Mouse (Mus musculus) spleen, postnatal 0 days (tissue): Measurements from ENCODE around the gene Smap1. TPM values are rescaled to one million over a fixed set of nuclear protein-coding genes. Genes with fewer than 3 reads are reported as not detected.

Source experiments
- polyA plus RNA-seq: library from polyadenylated mRNA; unstranded; fragments of >200 nt; fragmentation: Nextera tagmentation; extraction: Ambion mirVana; gene quantifications from 2 replicates; pipeline ENCODE4 v1.2.1, GENCODE M21; 2015

Smap1 gene
- 60.3 and 61.5 TPM in 2 replicates for polyA plus RNA-seq

GRCm38 (mm10) chr1:23921711-23922529 is at the start of gene Smap1:
Smap1 (minus strand) TSS chr1:23922317.

Other genes with a start within 250 kb of the Smap1 start
- 0.41 and 0.57 TPM in 2 replicates for gene B3gat2, start 160.6 kb downstream of the Smap1 start, polyA plus RNA-seq
- gene Sdhaf4, start 83.3 kb upstream of the Smap1 start, polyA plus RNA-seq: 59.3 and 59.4 TPM in 2 replicates
- gene Fam135a, start 178.0 kb upstream of the Smap1 start, polyA plus RNA-seq: 5.5 and 7.4 TPM in 2 replicates